Mouse (Mus musculus) spleen, postnatal 10 days (tissue): Measurements from ENCODE around the gene Rbsn.

ENCODE experiments used
- DNase-seq, 2 experiments: peaks; one replicate each; pipeline ENCODE4 v3.0.0; 2021 to 2022; ENCODE audit warnings: low spot score in 2 of 2

The Rbsn gene

GRCm38 (mm10) chr6:92214773-92215449 lies at the start of gene Rbsn:
Gene Rbsn, minus strand, starts transcription at chr6:92214925.
- DNase-seq: peak in 1 of 2 experiments; percentile 94

- no peak for DNase-seq
Measured at GRCm38 (mm10) chr6:92261162-92261843, 46.6 kb upstream of the Rbsn start.

DNA sequence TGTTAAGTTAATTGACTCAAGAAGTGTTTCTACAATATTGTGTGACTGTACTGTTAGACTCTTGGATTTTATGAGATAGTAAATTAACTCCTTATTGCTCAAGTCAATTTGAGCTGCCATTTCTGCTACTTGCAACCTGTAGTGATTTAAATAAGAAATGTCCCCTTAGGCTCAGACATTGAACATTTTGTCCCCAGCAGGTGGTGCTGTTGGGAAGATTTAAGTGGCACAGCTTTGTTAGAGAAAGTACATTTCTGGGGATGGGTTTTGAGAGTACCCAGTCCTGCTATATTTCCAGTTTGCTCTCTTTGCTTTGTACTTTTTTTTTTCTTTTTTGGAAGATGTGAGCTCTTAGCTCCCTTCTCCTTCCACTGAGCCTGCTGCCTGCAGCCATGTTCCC lies 40.6 kb upstream of the Rbsn start:
- DNase-seq: no peak

DNA sequence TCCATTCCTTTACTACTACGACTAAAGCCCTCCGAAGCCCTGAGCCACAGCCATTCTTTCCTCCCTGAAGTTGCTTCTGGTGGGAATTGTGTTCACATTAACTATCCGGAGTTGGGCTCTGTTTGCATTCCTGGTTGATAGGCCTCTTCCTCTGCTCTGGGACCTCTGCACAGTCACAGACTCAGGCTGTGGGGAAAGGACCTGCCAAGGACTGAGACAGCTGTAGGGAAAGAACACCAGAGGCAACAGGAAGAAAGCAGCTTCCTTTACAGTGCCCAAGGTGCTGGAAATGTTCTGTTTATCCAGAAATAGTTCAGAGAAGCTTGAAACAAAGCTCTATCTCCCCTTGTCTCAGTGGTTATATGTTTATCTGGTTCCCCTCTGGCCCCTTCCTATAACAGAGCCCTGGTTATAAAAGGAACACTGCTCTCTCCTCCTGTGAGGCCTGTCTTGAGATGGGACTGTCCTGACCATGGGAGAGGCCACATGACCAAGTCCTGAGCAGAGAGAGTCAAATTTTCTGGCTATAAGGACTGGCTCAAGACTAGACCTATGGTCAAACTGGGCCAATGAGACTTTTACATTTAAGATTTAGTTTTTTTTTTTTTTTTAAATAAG lies 38.6 kb upstream of the Rbsn start:
- DNase-seq: no peak

- DNase-seq: no peak
Measured at GRCm38 (mm10) chr6:92247215-92247919, 32.6 kb upstream of the Rbsn start.

GRCm38 (mm10) chr6:92246335-92246734 lies 31.6 kb upstream of the Rbsn start:
- no peak for DNase-seq

GRCm38 (mm10) chr6:92244591-92244990 lies 29.9 kb upstream of the Rbsn start, which contains the start of gene Trh:
Gene Trh, minus strand, starts transcription at chr6:92244650.
- no peak for DNase-seq

DNA sequence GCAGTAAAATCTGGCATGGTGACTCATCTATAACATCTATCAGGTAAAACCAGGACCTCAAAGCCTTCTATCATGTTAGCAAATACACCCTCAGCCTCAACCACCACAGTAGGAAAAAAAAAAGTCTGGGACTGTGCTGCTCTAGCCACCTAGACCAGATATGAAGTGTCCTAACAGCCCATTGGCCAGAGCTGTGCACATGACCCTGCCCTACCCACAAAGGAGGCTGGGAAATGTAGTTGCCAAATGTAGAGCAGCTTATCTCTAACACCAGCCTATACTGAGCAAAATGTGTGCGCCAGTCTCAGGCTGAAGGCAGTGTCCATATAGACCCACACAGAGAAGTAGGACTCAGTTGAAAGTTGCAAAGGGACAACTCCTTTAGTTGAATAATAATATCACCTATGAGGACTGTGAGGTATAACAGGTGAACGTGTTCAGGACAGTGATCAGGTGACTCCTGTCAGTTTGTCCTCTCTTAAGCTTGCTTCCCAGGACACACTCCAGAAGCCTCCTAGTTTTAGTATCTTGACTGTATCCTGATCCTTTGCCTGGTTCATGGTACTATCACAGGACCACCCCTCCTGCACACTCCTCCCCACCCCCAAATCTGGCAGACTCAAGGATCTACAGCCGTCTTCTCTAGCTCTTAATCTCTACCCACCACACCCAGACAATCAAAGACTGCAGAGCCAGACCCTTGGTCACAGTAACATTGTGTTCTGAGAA lies 26.6 kb upstream of the Rbsn start:
- peak; percentile 22 to 71 for DNase-seq

GRCm38 (mm10) chr6:92235036-92235435 lies 20.3 kb upstream of the Rbsn start:
- no peak for DNase-seq

DNA sequence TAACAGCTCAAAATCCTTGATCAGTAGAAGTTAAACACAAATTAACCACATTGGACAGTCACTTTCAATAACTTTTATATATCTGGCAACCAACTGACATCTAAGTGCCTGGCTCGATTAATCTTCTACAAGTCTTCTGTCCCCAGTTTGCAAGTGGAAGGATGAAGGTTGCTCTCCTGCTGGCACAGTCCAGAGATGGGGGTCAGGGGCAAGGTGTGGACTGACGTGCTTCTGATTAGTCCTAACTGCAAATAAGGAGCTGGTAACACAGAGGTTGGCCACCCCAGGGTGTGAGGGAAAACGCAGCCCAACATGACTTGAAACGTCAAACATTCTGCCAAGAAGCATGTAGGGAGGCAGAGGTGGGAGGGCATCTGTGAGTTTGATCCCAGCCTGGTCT lies 17.0 kb upstream of the Rbsn start:
- DNase-seq: no peak

DNA sequence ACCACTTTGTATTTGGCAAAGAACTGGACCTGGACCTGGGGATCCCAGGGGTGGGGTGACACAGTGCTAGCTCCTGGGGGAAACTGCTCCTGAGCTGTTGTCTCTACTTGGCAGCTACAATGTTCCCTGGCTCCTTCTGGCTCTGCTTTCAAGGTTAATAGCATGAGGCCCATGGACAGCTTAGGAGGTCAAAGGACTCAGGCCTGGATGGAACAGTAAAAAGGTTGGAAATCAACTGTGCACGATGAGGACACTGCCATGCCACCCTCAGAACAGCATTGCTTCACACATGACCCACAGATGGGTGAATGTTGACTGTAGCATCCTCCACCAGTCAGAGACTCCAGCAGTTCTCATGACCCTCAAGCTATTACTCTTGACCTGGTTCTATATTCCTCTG lies 16.6 kb upstream of the Rbsn start:
- DNase-seq: no peak

- no peak for DNase-seq
Measured at GRCm38 (mm10) chr6:92229586-92229985, 14.9 kb upstream of the Rbsn start.

DNA sequence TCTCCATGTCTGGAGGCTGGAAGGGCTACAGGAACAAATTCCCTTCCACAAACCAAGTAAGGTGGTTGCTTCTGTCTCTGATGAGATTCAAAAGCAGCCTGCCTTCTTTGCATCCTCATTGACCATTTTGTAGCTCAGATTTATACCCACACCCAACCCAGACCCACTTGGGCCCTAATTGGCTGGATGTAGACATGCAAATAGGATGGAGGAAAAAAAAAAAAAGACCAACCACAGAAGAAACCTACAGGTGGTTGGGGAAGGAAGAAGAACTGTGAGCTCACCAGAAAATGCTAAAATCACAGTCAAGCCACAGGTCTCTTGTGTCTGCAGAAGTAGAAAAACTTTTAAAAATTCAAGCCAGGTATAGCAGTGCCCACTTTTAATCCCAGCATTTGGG lies 14.4 kb upstream of the Rbsn start:
- no peak for DNase-seq

- DNase-seq: no peak
Measured at GRCm38 (mm10) chr6:92224981-92225380, 10.3 kb upstream of the Rbsn start.

GRCm38 (mm10) chr6:92222021-92222420 lies 7.3 kb upstream of the Rbsn start:
- DNase-seq: no peak

DNA sequence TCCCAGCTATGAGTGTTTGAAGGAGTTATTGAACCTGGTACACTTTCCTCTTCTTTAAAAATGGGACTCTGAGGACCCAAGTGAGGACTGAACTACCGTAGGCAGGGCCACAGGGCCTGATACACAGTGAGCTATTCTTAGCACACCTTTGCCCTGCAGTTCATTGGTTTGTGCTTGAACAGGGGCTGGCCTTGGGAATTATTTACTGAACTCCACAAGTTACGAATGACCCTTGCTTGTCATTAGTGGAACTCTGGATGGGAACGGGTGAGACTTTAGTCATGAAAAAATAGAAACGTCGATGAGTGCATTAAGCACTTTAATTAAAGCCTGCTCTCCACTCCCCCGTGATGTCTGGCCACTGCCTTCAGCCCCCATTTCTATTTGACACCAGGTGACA lies 6.9 kb upstream of the Rbsn start:
- no peak for DNase-seq

- peak in 1 of 2 experiments; percentile 46 for DNase-seq
Measured at GRCm38 (mm10) chr6:92219445-92219844, 4.7 kb upstream of the Rbsn start.

- DNase-seq: peak; percentile 31 to 75
Measured at GRCm38 (mm10) chr6:92214055-92214772, 511 bp downstream of the Rbsn start.

DNA sequence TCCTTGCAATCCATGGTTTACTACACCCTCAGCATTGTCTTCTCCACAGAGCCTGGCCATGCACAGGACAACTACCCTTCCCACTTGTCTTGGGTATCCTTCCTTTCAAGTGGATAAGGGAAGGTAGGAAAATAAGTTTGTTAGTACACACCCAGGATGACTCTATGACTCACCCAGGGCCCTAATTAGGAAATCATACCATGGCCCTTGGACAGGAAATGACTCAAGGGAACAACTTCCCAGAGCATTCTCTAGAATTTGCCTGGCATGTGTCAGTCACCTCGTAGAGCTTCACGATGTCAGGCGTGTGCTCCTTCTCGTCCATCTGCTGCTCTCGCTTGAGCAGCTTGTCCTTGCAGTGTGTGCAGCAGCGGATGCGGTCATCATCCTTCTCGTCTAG lies 15.3 kb downstream of the Rbsn start:
- DNase-seq: no peak

GRCm38 (mm10) chr6:92184178-92184577 lies 30.5 kb downstream of the Rbsn start:
- DNase-seq: peak in 1 of 2 experiments; percentile 29

GRCm38 (mm10) chr6:92183621-92184131 lies 31.0 kb downstream of the Rbsn start, which contains the start of gene Mrps25:
Gene Mrps25, minus strand, starts transcription at chr6:92184033.
- DNase-seq: peak; percentile 57 to 73
